Mouse (Mus musculus): ENCODE results near the gene Rhod. TPM values are rescaled to one million over a fixed set of nuclear protein-coding genes. Genes with fewer than 3 reads are reported as not detected.

Gene Rhod
- polyA plus RNA-seq, 1 experiment from 2014 or later: 49.7 TPM

DNA sequence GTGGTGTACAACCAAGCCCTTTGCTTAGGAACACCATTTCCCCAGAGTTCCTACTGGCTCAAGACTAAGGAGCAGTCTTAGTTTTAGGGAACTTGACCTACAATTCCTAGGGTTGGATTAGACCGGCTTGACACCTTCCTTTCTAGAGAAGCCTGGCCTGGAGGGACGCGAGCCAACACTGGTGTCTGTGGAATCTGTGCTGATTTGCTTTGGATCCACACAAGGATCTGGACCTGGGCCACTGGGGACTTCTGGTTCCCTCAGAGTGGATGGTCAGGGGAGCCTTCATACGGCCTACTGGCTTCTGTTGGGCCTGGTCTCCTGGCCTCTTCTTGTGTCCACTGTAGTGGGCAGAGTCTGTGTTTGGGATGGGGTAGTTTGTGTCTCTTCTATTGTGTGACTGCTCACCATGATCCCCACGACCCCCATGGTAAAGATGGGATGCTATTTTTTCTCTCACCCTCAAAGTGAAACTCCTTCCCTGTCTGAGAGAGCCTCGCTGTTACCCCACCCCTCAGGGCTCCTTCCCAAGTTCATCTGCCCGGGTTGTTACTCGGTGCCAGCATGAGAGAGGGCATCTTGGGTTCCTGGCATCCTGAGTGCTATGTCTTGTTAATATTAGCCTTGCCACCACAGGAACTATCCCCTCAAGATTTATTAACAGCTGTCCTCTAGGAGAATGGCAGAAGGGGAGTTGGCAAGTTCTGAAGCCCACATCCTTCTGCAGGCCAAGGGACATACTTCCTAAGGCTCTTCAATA, 7.6 kb upstream of the Rhod start:
- Histone ChIP-seq H3K4me1 (replicated peaks; ENCODE audit: insufficient read depth, low read length) (peaks cover 4% of the 10 kb centered on the region), H3K27me3 (ENCODE audit: insufficient read depth, low read length) (no peaks in the 10 kb centered on the region), H3K4me2 (ENCODE audit: low read length) (no peak overlapping the region), H3K36me3 (ENCODE audit: insufficient read depth, low read length) (0 out of 2 replicates have a peak, but pooled peaks cover 4% of the 10 kb centered on the region), H3K27ac (no peak overlapping the region), H3K9me3 (replicated peaks; ENCODE audit: low read length) (no peaks in the 10 kb centered on the region), H3K4me3 (replicated peaks; ENCODE audit: low read depth, low read length) (no peak overlapping the region), H3K9ac (ENCODE audit: low read depth, low read length) (no peak overlapping the region)
- DNase-seq (ENCODE audit: low spot score): no peak
- no peak for ATAC-seq (replicated peaks; ENCODE audit: low FRiP score, low read depth)
- TF ChIP-seq CTCF (IDR thresholded peaks at IDR 0.05; ENCODE audit: low read depth): no peak
- WGBS: 90% methylated on average over 8 of the region's 8 CpGs

DNA sequence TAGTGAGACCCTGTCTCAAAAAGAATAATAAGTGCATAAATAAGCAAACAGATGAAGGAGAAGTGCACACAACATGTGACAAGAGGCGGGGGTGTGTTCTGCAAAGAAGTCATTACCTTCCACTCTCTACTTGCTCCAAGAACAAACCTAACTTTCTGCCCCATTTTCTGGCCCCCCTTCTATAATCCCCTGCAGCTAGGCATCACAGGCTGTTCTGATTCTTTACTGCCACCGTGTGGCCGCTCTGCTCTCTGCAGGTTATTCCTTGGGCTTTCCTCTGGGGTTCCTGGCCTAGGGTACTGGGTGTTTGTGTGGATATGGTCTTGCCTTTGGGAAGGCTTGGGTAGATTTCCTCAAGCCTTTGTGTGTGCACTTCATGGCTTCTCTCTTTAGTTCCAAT, 3.2 kb upstream of the Rhod start:
- H3K36me3 ChIP-seq (ENCODE audit: insufficient read depth, low read length): 0 out of 2 replicates have a peak, but pooled peaks cover 4% of the 10 kb centered on the region
- H3K27ac ChIP-seq: peak overlapping the region; percentile 94
- no peak overlapping the region for H3K9ac ChIP-seq (ENCODE audit: low read depth, low read length)
- 9% methylated on average over 3 of the region's 3 CpGs for WGBS
- DNase-seq (ENCODE audit: low spot score) (peak; percentile 90), ATAC-seq (replicated peaks; ENCODE audit: low FRiP score, low read depth) (peak; percentile 22; the same call in 1 of the 2 replicates)
- peaks cover 20% of the 10 kb centered on the region for H3K4me1 ChIP-seq (replicated peaks; ENCODE audit: insufficient read depth, low read length)
- H3K27me3 ChIP-seq (ENCODE audit: insufficient read depth, low read length): no peaks in the 10 kb centered on the region
- H3K9me3 ChIP-seq (replicated peaks; ENCODE audit: low read length): no peaks in the 10 kb centered on the region
- H3K4me2 ChIP-seq (ENCODE audit: low read length): peak overlapping the region; percentile 11; the same call in 1 of the 2 replicates
- H3K4me3 ChIP-seq (replicated peaks; ENCODE audit: low read depth, low read length): no peak overlapping the region
- peak; percentile 96 for TF ChIP-seq CTCF (IDR thresholded peaks at IDR 0.05; ENCODE audit: low read depth)

DNA sequence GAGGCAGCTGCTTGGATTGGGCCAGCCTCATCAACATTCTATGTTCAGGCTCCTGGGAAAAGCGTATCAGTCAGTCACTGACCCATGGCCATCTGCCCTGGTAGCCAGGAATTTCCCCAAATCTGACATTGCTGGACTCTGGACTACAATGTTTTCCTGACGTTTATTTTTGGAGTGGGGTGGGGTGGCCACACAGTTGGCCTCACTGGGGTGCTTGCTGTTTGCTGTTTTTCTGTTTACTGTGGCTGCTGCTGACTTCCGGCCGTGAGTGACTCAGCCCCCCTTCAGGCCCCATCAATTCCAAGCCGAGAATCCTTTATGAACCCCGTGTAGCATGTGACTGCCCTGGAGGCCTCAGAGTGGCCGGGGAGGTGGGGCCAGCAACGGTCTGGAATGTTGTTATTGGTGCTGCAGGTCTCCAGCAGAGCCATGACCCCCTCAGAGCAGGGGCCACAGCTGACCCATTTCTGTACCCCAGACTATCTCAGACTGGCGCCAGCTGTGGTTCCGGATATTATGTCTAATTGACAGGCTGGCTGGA, 2.5 kb upstream of the Rhod start:
- 0 out of 2 replicates have a peak, but pooled peaks cover 4% of the 10 kb centered on the region for H3K36me3 ChIP-seq (ENCODE audit: insufficient read depth, low read length)
- no peaks in the 10 kb centered on the region for H3K9me3 ChIP-seq (replicated peaks; ENCODE audit: low read length)
- peak overlapping the region; percentile 11; the same call in 1 of the 2 replicates for H3K4me2 ChIP-seq (ENCODE audit: low read length)
- TF ChIP-seq CTCF (IDR thresholded peaks at IDR 0.05; ENCODE audit: low read depth): no peak
- 10% methylated on average over 10 of the region's 10 CpGs for WGBS
- no peak overlapping the region for H3K4me3 ChIP-seq (replicated peaks; ENCODE audit: low read depth, low read length)
- H3K4me1 ChIP-seq (replicated peaks; ENCODE audit: insufficient read depth, low read length): peaks cover 20% of the 10 kb centered on the region
- DNase-seq (ENCODE audit: low spot score) (peak; percentile 94), ATAC-seq (replicated peaks; ENCODE audit: low FRiP score, low read depth) (peak; percentile 79)
- peak overlapping the region; percentile 94 for H3K27ac ChIP-seq
- no peaks in the 10 kb centered on the region for H3K27me3 ChIP-seq (ENCODE audit: insufficient read depth, low read length)
- H3K9ac ChIP-seq (ENCODE audit: low read depth, low read length): no peak overlapping the region

DNA sequence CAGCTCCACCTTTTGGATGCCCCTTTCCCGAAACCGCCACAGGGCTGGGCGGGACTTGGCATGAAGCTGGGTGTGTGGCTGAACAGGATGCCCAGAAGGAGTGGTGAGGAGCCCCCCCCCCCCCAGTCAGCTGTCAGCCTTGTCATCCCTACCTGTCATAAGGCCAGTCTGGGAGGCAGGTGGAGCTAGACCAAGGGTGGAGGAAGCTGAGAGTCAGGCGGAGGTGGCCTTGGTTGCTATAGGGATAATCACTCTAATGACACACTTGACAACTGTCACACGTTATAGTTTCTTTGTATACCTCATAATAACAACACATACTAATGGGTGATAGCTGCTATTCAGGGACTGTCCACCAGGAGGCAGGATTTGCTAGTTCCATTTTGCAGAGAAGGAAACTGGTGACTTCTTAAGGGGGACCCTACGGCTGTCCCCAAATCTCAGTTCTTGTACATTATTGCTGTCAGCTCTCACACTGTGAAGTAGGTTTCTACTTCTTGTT, 1.9 kb upstream of the Rhod start:
- peak; percentile 79 for TF ChIP-seq CTCF (IDR thresholded peaks at IDR 0.05; ENCODE audit: low read depth)
- Histone ChIP-seq H3K4me1 (replicated peaks; ENCODE audit: insufficient read depth, low read length) (peaks cover 20% of the 10 kb centered on the region), H3K27me3 (ENCODE audit: insufficient read depth, low read length) (no peaks in the 10 kb centered on the region), H3K9me3 (replicated peaks; ENCODE audit: low read length) (no peaks in the 10 kb centered on the region), H3K4me2 (ENCODE audit: low read length) (peak overlapping the region; percentile 94), H3K9ac (ENCODE audit: low read depth, low read length) (no peak overlapping the region), H3K4me3 (replicated peaks; ENCODE audit: low read depth, low read length) (no peak overlapping the region), H3K27ac (peak overlapping the region; percentile 94), H3K36me3 (ENCODE audit: insufficient read depth, low read length) (0 out of 2 replicates have a peak, but pooled peaks cover 4% of the 10 kb centered on the region)
- DNase-seq (ENCODE audit: low spot score) (peak; percentile 62), ATAC-seq (replicated peaks; ENCODE audit: low FRiP score, low read depth) (peak; percentile 14; the same call in 1 of the 2 replicates)
- WGBS: 23% methylated on average over 6 of the region's 6 CpGs

DNA sequence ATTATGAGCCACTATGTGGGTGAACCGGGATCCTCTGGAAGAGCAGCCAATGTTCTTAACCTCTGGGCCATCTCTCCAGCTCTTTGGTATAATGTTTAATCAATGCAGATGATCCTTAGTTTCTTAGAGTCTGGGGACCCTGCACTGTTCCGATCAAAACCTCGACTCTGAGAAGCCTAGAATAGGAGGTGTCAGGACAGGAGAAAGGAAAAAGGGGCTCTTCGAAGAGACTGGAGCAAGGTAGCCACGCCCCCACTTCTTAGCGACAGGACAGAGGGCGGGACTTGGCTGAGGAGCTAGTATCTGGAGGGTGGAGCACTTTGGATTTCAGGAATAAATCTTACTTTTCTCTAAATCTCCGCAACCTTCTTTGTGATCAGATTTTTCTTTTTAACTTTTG, 990 bp upstream of the Rhod start:
- peak overlapping the region; percentile 83; the same call in 1 of the 2 replicates for H3K4me3 ChIP-seq (replicated peaks; ENCODE audit: low read depth, low read length)
- H3K27me3 ChIP-seq (ENCODE audit: insufficient read depth, low read length): no peaks in the 10 kb centered on the region
- peaks cover 20% of the 10 kb centered on the region for H3K4me1 ChIP-seq (replicated peaks; ENCODE audit: insufficient read depth, low read length)
- DNase-seq (ENCODE audit: low spot score): peak; percentile 90
- peak overlapping the region; percentile 94 for H3K27ac ChIP-seq
- no peaks in the 10 kb centered on the region for H3K9me3 ChIP-seq (replicated peaks; ENCODE audit: low read length)
- H3K36me3 ChIP-seq (ENCODE audit: insufficient read depth, low read length): 0 out of 2 replicates have a peak, but pooled peaks cover 4% of the 10 kb centered on the region
- peak overlapping the region; percentile 79; the same call in 1 of the 2 replicates for H3K9ac ChIP-seq (ENCODE audit: low read depth, low read length)
- 12% methylated on average over 8 of the region's 8 CpGs for whole genome bisulfite sequencing
- peak overlapping the region; percentile 94 for H3K4me2 ChIP-seq (ENCODE audit: low read length)
- no peak for ATAC-seq (replicated peaks; ENCODE audit: low FRiP score, low read depth)
- TF ChIP-seq CTCF (IDR thresholded peaks at IDR 0.05; ENCODE audit: low read depth): no peak

DNA sequence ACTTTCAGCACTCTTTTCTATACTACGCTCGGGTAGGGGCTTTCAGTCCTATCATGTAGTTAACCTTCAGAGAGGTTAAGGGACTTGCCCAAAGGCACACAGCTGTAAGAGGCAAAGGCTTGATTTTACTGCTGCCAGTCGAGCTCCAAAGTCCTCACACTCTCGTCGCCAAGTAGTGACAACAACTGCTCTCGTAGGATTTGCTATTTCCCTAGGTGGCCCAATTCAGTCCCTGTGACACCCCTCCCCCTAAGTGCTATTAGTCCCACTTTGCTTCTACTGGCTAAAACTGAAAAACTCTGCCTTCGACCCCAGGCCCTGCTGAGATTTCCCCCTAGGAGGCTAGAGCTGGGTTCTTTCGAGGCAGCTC, 456 bp downstream of the Rhod start:
- peak overlapping the region; percentile 83 for H3K4me3 ChIP-seq (replicated peaks; ENCODE audit: low read depth, low read length)
- H3K27me3 ChIP-seq (ENCODE audit: insufficient read depth, low read length): no peaks in the 10 kb centered on the region
- H3K4me2 ChIP-seq (ENCODE audit: low read length): peak overlapping the region; percentile 94
- H3K27ac ChIP-seq: peak overlapping the region; percentile 71
- no peak for ATAC-seq (replicated peaks; ENCODE audit: low FRiP score, low read depth)
- DNase-seq (ENCODE audit: low spot score): peak; percentile 40
- H3K4me1 ChIP-seq (replicated peaks; ENCODE audit: insufficient read depth, low read length): peaks cover 20% of the 10 kb centered on the region
- TF ChIP-seq CTCF (IDR thresholded peaks at IDR 0.05; ENCODE audit: low read depth): no peak
- 6% methylated on average over 8 of the region's 8 CpGs for WGBS
- peak overlapping the region; percentile 79 for H3K9ac ChIP-seq (ENCODE audit: low read depth, low read length)
- H3K9me3 ChIP-seq (replicated peaks; ENCODE audit: low read length): no peaks in the 10 kb centered on the region
- 0 out of 2 replicates have a peak, but pooled peaks cover 4% of the 10 kb centered on the region for H3K36me3 ChIP-seq (ENCODE audit: insufficient read depth, low read length)

Measured in kidney, postnatal 0 days (tissue).